Mouse (Mus musculus) inflammation-experienced regulatory T-cells, adult 6 months (primary cell): ENCODE results near the gene Ntm. TPM values are rescaled to one million over a fixed set of nuclear protein-coding genes. Genes with fewer than 3 reads are reported as not detected.

Source experiments
- ATAC-seq: one replicate; pipeline ENCODE4 v1.8.0; 2017
- polyA plus RNA-seq, 3 experiments: library from polyadenylated mRNA; unstranded; fragments of 100-300 nt; shearing (Covaris generic); gene quantifications; one replicate each; pipeline ENCODE4 v1.2.1; 2017

The Ntm gene
- polyA plus RNA-seq, 3 experiments from 2014 or later, result not detected

DNA sequence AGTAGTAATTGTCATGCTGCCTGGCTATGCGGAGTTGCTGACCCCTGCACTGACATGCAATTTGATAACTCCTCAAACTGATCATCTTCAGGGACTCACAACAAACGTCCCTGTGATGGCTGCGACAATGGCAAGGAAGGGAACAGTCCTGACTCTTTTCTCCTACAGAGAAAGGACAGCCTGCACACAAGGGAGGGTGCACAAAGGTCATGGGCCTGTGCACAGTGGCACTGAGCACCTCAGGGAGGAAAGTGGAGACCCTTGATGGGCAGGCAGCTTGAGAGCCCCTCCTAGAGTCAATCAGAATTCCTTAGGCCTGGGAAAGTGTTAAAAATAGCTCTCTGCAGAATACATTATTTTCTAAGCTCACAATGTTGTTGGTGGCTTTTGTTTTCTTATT is 951.5 kb downstream of the Ntm start:
- no peak for ATAC-seq

DNA sequence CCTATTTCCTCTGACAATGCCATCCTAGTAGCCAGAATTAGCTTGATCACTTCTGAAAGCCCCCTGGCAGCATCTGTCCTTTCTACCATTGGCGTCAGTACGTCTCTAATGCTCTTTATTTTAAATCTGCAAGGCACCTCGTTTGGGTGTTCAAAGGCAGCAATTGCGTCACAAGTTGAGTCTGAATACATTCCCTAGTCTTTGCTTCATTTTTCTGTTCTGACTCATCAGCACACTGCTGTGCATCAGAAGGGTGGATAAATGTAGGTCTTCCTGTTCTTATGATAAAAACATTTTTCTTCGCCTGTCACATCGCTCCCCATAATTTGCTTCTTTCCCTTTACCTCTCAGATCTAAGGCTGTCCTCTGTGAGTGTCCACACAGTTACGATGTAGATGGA is 958.4 kb downstream of the Ntm start:
- no peak for ATAC-seq

DNA sequence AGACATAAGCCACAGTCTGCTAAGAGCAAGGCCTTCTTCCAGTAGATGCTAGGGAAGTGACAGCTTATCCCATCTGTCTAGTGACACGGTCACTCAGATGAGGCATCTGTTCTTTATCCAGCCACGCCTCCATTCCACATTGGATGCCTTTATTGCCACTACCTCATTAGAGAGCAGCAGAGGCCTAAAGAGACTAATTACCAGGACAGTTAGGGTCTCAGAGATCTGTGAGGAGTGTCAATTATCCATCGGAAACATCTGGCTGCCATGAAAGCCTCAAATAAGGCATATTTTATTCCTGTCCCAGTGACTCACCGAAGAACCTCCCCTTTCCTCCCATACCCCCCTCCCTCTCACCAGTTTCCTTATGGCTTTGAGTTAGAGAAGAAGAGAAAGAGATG is 963.0 kb downstream of the Ntm start:
- ATAC-seq, result no peak

DNA sequence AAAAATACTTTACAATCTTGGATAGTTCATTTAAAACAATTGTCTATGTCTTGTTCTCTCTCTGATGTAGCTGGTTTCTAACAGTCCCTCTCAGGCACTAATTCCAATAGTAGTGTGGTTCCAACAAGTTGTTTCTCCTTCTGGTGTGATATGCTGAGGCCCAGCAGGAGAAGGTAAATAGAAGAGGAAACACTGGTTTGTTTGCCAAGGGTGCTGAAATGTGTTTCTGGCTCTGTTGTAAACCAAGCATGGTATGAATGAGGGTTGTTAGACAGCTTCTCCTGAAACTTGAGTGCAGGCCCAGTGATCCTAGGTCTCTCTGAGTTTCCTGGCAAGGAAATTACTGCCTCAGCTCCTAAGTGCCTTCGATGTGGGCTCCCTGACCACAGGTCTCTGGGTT is 985.7 kb downstream of the Ntm start:
- no peak for ATAC-seq

DNA sequence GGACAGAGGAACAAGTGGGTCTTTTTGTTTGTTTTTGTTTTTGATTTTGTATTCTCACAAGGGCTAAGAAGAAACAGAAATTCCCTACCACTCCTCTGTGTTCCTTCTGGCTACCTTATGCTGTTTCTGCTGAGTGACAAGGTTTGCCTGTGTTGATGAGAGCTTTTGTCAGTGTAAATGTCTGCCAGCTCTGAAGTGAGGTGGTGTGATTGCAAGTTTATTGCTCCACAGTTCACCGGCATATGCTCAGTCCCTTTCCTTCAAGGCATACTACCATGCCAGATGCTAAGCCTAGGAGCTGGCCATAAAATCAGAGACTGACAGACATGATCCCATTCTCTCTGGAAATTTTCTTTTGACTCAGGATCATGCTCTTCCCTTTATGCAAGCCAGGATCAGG is 993.5 kb downstream of the Ntm start:
- no peak for ATAC-seq
